Mouse (Mus musculus) hindbrain, embryonic 15.5 days (tissue): Measurements from ENCODE around the gene Fhod1. TPM values are rescaled to one million over a fixed set of nuclear protein-coding genes. Genes with fewer than 3 reads are reported as not detected.

Experiments
- ATAC-seq: fragments of 200-750 bp; cut with Nextera tagmentation; 2 replicates; pipeline ENCODE4 v1.8.0; 2017; ENCODE audit warnings: low read depth, moderate number of reproducible peaks, moderate TSS enrichment; ENCODE audit not compliant: low FRiP score
- H3K27ac ChIP-seq: fragments of 300-500 bp; sonication (generic); replicated peaks from 2 replicates; pipeline ENCODE4 v1.5.1; 2015; ENCODE audit warnings: mild to moderate bottlenecking, inconsistent platforms
- H3K27me3 ChIP-seq: fragments of 300-500 bp; sonication (generic); 2 replicates; pipeline ENCODE4 v1.6.1; 2015; ENCODE audit warnings: control low read depth, inconsistent platforms
- H3K36me3 ChIP-seq: fragments of 300-500 bp; sonication (generic); 2 replicates; pipeline ENCODE4 v1.6.1; 2015; ENCODE audit warnings: control low read depth, inconsistent platforms
- H3K4me1 ChIP-seq: fragments of 300-500 bp; sonication (generic); replicated peaks from 2 replicates; pipeline ENCODE4 v1.6.1; 2015; ENCODE audit warnings: control low read depth, inconsistent platforms
- H3K4me2 ChIP-seq: fragments of 300-500 bp; sonication (generic); 2 replicates; pipeline ENCODE4 v1.6.1; 2015; ENCODE audit warnings: moderate library complexity, mild to moderate bottlenecking, inconsistent platforms
- H3K4me3 ChIP-seq: fragments of 300-500 bp; sonication (generic); 2 replicates; pipeline ENCODE4 v1.5.1; 2015; ENCODE audit warnings: mild to moderate bottlenecking, inconsistent platforms
- H3K9ac ChIP-seq: fragments of 300-500 bp; sonication (generic); 2 replicates; pipeline ENCODE4 v1.6.1; 2015; ENCODE audit warnings: inconsistent platforms
- H3K9me3 ChIP-seq: fragments of 300-500 bp; sonication (generic); 2 replicates; pipeline ENCODE4 v1.6.1; 2016; ENCODE audit warnings: control low read depth, inconsistent platforms
- WGBS: fragments of 180-500 bp; shearing (Covaris S2); methylation state at CpG from one replicate; pipeline ENCODE4 v1.1.7; 2015; 5-methylcytosine and 5-hydroxymethylcytosine counted together
- polyA plus RNA-seq: library from polyadenylated mRNA; unstranded; fragments of >200 nt; fragmentation: Nextera tagmentation; extraction: Ambion mirVana; gene quantifications from 2 replicates; pipeline ENCODE4 v1.2.1, GENCODE M21; 2015

Gene Fhod1
- polyA plus RNA-seq, 1 experiment from 2014 or later: 0.87 TPM

- H3K4me3 ChIP-seq: no peak overlapping the region
- H3K27ac ChIP-seq: no peak overlapping the region; the same call in 1 of the 2 replicates
- 67% methylated on average over 12 of the region's 12 CpGs for WGBS
- no peaks in the 10 kb centered on the region for H3K9me3 ChIP-seq
- H3K4me1 ChIP-seq: peaks cover 6% of the 10 kb centered on the region; the same call in 1 of the 2 replicates
- H3K9ac ChIP-seq: no peak overlapping the region
- H3K36me3 ChIP-seq: peaks cover 42% of the 10 kb centered on the region
- no peak overlapping the region for H3K4me2 ChIP-seq
- no peaks in the 10 kb centered on the region for H3K27me3 ChIP-seq
- ATAC-seq: no peak
These were observed 14.3 kb upstream of the Fhod1 start for GRCm38 (mm10) chr8:105361751-105362702.

DNA sequence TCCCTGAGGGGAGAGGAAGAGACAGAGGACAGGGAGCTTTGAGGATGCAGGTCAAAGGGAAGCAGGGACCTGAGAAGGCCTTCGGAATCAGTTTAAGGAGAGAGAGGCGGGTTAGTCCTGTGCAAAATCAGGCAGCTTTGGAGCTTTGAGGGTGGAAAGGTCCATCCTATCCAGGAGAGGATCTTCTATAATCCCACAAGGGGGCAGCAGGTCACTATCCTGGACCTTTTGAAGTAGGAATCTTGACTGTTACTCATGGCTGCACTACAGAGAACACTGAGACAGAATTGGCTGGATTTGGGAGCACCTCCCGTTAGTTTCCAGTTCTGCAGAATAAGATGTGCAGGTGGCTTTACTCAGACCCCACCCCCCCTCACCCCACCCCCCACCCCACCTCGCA lies 11.9 kb upstream of the Fhod1 start:
- Histone ChIP-seq H3K9me3 (no peaks in the 10 kb centered on the region), H3K27ac (no peak overlapping the region), H3K36me3 (peaks cover 38% of the 10 kb centered on the region), H3K9ac (no peak overlapping the region), H3K4me1 (peaks cover 6% of the 10 kb centered on the region; the same call in 1 of the 2 replicates), H3K4me3 (no peak overlapping the region), H3K27me3 (no peaks in the 10 kb centered on the region), H3K4me2 (no peak overlapping the region)
- 0 out of 2 replicates have a peak, but pooled peaks have one; percentile 54 for ATAC-seq
- WGBS: 47% methylated on average over 4 of the region's 4 CpGs

- no peak for ATAC-seq
- no peaks in the 10 kb centered on the region for H3K27me3 ChIP-seq
- peaks cover 6% of the 10 kb centered on the region; the same call in 1 of the 2 replicates for H3K4me1 ChIP-seq
- no peak overlapping the region for H3K4me2 ChIP-seq
- H3K27ac ChIP-seq: no peak overlapping the region
- no peak overlapping the region for H3K9ac ChIP-seq
- no peaks in the 10 kb centered on the region for H3K9me3 ChIP-seq
- H3K36me3 ChIP-seq: peaks cover 35% of the 10 kb centered on the region
- no peak overlapping the region for H3K4me3 ChIP-seq
- WGBS: 70% methylated on average over 15 of the region's 15 CpGs
These were observed 11.5 kb upstream of the Fhod1 start for GRCm38 (mm10) chr8:105359208-105359607.

DNA sequence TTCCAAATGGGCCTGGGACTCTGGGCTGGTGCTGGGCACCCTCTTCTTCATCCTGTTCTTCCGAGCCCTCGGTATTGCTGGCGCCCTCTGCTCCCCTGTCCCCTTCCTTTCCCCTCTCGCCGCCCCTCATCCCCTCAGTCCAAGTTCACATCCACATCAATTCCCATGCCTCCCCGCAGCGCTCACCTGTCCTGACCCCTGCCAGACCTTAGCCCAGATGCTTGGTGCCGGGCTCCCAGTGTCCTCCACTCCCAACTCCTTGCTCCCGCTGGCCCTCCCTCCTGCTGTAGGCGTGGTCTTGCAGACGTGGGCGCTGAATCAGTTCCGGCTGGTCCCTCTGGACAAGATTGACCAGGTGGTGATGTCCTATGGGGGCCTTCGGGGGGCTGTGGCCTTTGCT lies 8.9 kb upstream of the Fhod1 start:
- Histone ChIP-seq H3K9ac (no peak overlapping the region), H3K36me3 (peaks cover 26% of the 10 kb centered on the region), H3K27me3 (no peaks in the 10 kb centered on the region), H3K4me3 (no peak overlapping the region), H3K27ac (no peak overlapping the region), H3K4me1 (peaks cover 4% of the 10 kb centered on the region; the same call in 1 of the 2 replicates), H3K9me3 (no peaks in the 10 kb centered on the region), H3K4me2 (no peak overlapping the region)
- no peak for ATAC-seq
- 87% methylated on average over 14 of the region's 14 CpGs for WGBS

DNA sequence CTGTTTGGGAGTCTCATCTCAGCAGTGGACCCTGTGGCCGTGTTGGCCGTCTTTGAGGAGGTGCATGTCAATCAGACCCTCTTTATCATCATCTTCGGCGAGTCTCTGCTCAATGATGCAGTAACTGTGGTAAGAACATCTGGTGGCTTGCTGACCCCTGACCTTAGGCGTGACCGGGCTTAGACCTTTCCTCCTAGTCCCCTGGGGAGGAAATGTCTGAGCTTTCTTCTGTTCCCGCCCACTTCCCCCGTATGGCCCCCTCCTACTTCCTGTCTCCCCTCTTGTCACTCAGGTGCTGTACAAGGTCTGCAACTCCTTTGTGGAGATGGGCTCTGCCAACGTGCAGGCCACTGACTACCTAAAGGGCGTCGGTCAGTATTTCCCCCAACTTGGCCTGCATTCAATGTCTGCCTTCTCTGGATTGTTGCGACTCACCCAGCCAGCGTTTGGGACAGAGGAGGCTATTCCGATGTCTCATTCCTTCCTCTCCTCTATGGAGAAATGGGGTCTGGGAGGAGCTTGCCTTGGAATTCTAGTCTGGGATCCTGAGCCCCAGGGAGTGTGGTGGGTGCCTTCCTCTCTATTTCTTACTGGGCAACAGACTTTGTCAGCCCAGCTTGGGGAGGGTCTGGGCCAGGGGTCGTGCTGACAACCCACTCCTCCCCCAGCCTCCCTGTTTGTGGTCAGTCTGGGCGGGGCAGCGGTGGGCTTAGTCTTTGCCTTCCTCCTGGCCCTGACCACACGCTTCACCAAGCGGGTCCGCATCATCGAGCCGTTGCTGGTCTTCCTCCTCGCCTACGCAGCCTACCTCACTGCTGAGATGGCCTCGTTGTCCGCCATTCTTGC lies 7.6 kb upstream of the Fhod1 start:
- no peak for ATAC-seq
- Histone ChIP-seq H3K9me3 (no peaks in the 10 kb centered on the region), H3K4me2 (no peak overlapping the region), H3K36me3 (peaks cover 26% of the 10 kb centered on the region), H3K4me3 (no peak overlapping the region), H3K27me3 (no peaks in the 10 kb centered on the region), H3K9ac (no peak overlapping the region), H3K4me1 (peaks cover 9% of the 10 kb centered on the region), H3K27ac (no peak overlapping the region)
- 61% methylated on average over 26 of the region's 26 CpGs for WGBS

DNA sequence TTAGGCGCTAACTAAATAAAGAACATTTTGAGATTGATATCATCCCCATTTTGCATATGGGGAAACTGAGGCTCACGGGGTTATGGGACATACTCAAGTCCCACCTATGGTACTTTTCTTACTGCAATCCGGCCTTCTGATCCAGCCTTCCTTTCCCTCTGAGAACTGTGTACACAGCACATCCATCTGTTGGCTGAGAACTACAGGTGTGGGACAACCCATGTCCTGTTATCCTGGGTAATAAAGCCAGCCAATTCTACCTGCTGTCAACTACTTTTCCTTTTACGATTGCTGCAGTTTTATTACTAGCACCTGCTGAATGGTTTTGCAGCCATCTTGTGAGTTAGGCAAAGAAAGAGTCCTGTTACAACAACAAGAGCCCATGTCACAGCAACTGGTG lies 6.8 kb upstream of the Fhod1 start:
- H3K27me3 ChIP-seq: no peaks in the 10 kb centered on the region
- no peak overlapping the region for H3K9ac ChIP-seq
- ATAC-seq: no peak
- H3K4me2 ChIP-seq: no peak overlapping the region
- H3K4me3 ChIP-seq: no peak overlapping the region
- 91% methylated on average over 4 of the region's 4 CpGs for WGBS
- H3K27ac ChIP-seq: no peak overlapping the region
- H3K36me3 ChIP-seq: peaks cover 26% of the 10 kb centered on the region
- no peaks in the 10 kb centered on the region for H3K9me3 ChIP-seq
- peaks cover 17% of the 10 kb centered on the region for H3K4me1 ChIP-seq

GRCm38 (mm10) chr8:105353583-105354135 lies 5.9 kb upstream of the Fhod1 start:
- no peaks in the 10 kb centered on the region for H3K9me3 ChIP-seq
- H3K4me2 ChIP-seq: no peak overlapping the region
- peaks cover 21% of the 10 kb centered on the region; the same call in 1 of the 2 replicates for H3K36me3 ChIP-seq
- H3K4me1 ChIP-seq: peaks cover 19% of the 10 kb centered on the region
- WGBS: 71% methylated on average over 8 of the region's 8 CpGs
- no peak overlapping the region for H3K9ac ChIP-seq
- ATAC-seq: no peak
- H3K4me3 ChIP-seq: no peak overlapping the region
- no peak overlapping the region for H3K27ac ChIP-seq
- no peaks in the 10 kb centered on the region for H3K27me3 ChIP-seq

GRCm38 (mm10) chr8:105350186-105350585 lies 2.4 kb upstream of the Fhod1 start:
- ATAC-seq: no peak
- Histone ChIP-seq H3K9me3 (no peaks in the 10 kb centered on the region), H3K36me3 (no peaks in the 10 kb centered on the region; the same call in 1 of the 2 replicates), H3K27ac (peak overlapping the region; percentile 85; the same call in 1 of the 2 replicates), H3K4me3 (peak overlapping the region; percentile 77), H3K9ac (0 out of 2 replicates have a peak overlapping the region, but pooled peaks have one; percentile 9), H3K4me1 (peaks cover 37% of the 10 kb centered on the region), H3K27me3 (no peaks in the 10 kb centered on the region; the same call in 1 of the 2 replicates), H3K4me2 (peak overlapping the region; percentile 99)
- WGBS: 34% methylated on average over 7 of the region's 7 CpGs

- H3K27ac ChIP-seq: peak overlapping the region; percentile 85
- no peaks in the 10 kb centered on the region for H3K36me3 ChIP-seq
- peak overlapping the region; percentile 99 for H3K4me2 ChIP-seq
- ATAC-seq: peak; percentile 29
- under 1% methylated on average over 32 of the region's 48 CpGs for WGBS
- no peaks in the 10 kb centered on the region for H3K9me3 ChIP-seq
- peaks cover 37% of the 10 kb centered on the region for H3K4me1 ChIP-seq
- H3K27me3 ChIP-seq: no peaks in the 10 kb centered on the region; the same call in 1 of the 2 replicates
- H3K4me3 ChIP-seq: peak overlapping the region; percentile 77
- peak overlapping the region; percentile 82 for H3K9ac ChIP-seq
These were observed 1.5 kb upstream of the Fhod1 start for GRCm38 (mm10) chr8:105349096-105349771.

DNA sequence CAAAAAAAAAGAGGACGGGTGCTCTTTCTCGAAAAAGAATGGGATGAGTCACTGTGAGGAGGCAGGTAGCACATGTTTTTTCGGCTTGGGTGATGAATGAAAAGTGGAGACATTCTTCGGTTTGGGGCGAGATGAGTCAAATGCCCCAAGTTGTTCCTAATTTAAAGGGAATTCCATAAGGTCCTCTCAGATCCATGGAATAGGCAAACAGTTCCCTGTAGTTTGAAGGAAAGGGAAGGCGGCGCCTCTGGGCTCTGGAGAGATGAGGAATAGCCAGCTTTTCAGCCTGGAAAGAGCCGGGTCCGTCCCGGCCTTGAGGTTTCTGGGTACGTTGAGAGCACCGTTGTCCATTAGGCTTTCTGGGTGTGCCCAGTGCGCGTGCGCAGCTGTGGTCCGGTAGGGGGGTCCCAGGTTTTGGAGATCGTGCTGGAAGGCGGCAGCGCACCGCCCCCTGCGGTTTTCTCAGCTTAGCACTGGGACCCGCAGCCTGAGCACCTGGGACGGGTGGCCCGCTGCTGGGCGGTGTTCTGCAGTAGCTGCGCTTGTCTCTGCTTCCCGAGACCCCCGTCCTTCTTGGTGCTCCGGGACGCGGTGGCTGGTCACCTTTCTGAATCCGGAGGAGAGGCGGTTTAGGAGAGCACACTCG lies 820 bp upstream of the Fhod1 start, which contains the start of gene Slc9a5:
Slc9a5 (plus strand) TSS at position 394 of the 646 bp plus-strand sequence.
- peak within 1 kb of the TSS; percentile 77 for H3K4me3 ChIP-seq

More for the DNA sequence above, 820 bp upstream of the Fhod1 start, which contains the start of gene Slc9a5:
- ATAC-seq: peak; percentile 31
- Histone ChIP-seq H3K4me2 (peak within 1 kb of the TSS; percentile 99), H3K9ac (peak within 1 kb of the TSS; percentile 82), H3K27ac (peak within 1 kb of the TSS; percentile 85), H3K27me3 (no peaks in the 10 kb centered on the region; the same call in 1 of the 2 replicates), H3K9me3 (no peaks in the 10 kb centered on the region), H3K4me1 (peaks cover 37% of the 10 kb centered on the region), H3K36me3 (no peaks in the 10 kb centered on the region)
- WGBS: under 1% methylated on average over 34 of the region's 34 CpGs
